Mouse (Mus musculus) yolk sac, embryonic 10.5 days (tissue): ENCODE data around the gene Amz1.

ENCODE experiments used
- DNase-seq: peaks from one replicate; pipeline ENCODE4 v3.0.0-alpha.2; 2017; ENCODE audit warnings: low spot score

Gene Amz1

GRCm38 (mm10) chr5:140801782-140802181 lies 77.9 kb downstream of the Amz1 start:
- no peak for DNase-seq

- no peak for DNase-seq
Measured at GRCm38 (mm10) chr5:140806252-140806651, 82.3 kb downstream of the Amz1 start.

GRCm38 (mm10) chr5:140806939-140807338 lies 83.0 kb downstream of the Amz1 start:
- no peak for DNase-seq
